Mouse (Mus musculus) adrenal gland, postnatal 0 days (tissue): ENCODE measurements around the gene Socs1. TPM values are rescaled to one million over a fixed set of nuclear protein-coding genes. Genes with fewer than 3 reads are reported as not detected.

Experiments
- polyA plus RNA-seq: library from polyadenylated mRNA; unstranded; fragments of >200 nt; fragmentation: Nextera tagmentation; extraction: Ambion mirVana; gene quantifications from 2 replicates; pipeline ENCODE4 v1.2.1, GENCODE M21; 2015

Socs1 gene
- polyA plus RNA-seq, result 7.5 and 8.8 TPM in 2 replicates

GRCm38 (mm10) chr16:10785371-10786231, at the start of gene Socs1:
Gene Socs1, minus strand, starts transcription at chr16:10785536.

GRCm38 (mm10) chr16:10812865-10813371, 27.6 kb upstream of the Socs1 start, which contains the start of gene Gm11172:
Gene Gm11172, plus strand, starts transcription at chr16:10812915.

GRCm38 (mm10) chr16:10805789-10806527, 20.6 kb upstream of the Socs1 start, which contains the start of gene Prm1:
Gene Prm1, minus strand, starts transcription at chr16:10805839.

GRCm38 (mm10) chr16:10796034-10796433, 10.7 kb upstream of the Socs1 start, which contains the start of gene Prm2:
Gene Prm2, minus strand, starts transcription at chr16:10796134.

GRCm38 (mm10) chr16:10790702-10791101, 5.4 kb upstream of the Socs1 start, which contains the start of gene Prm3:
Gene Prm3, minus strand, starts transcription at chr16:10790914.

GRCm38 (mm10) chr16:10788271-10788670, 2.9 kb upstream of the Socs1 start, which contains the start of gene Tnp2:
Gene Tnp2, minus strand, starts transcription at chr16:10788660.

Other genes with a start within 250 kb of the Socs1 start
- 20.1 and 20.2 TPM in 2 replicates for gene Dexi, start 242.5 kb downstream of the Socs1 start, polyA plus RNA-seq
- gene Clec16a, start 240.2 kb downstream of the Socs1 start, polyA plus RNA-seq, result 22.8 and 33.5 TPM in 2 replicates
- gene Tnp2, start 3.1 kb upstream of the Socs1 start, polyA plus RNA-seq, result not detected in 2 replicates
- gene Prm3, start 5.4 kb upstream of the Socs1 start, polyA plus RNA-seq, result not detected in 2 replicates
- gene Prm2, start 10.6 kb upstream of the Socs1 start, polyA plus RNA-seq, result not detected in 2 replicates
- gene Prm1, start 20.3 kb upstream of the Socs1 start, polyA plus RNA-seq, result not detected in 2 replicates
- not detected in 2 replicates for gene Gm11172, start 27.4 kb upstream of the Socs1 start, polyA plus RNA-seq
- 1.5 and 1.6 TPM in 2 replicates for gene Rmi2, start 49.5 kb upstream of the Socs1 start, polyA plus RNA-seq